Mouse (Mus musculus) brown adipose tissue, adult 24 weeks (tissue): ENCODE data around the gene Ahnak2. TPM values are rescaled to one million over a fixed set of nuclear protein-coding genes. Genes with fewer than 3 reads are reported as not detected.
"Not testable (repeated sequence)": the region's sequence is repeated elsewhere in the genome, so short reads cannot be mapped to it uniquely, and the experiment has no call there.

Experiments used
- H3K27ac ChIP-seq: fragments of 200-500 bp; replicated peaks from 2 replicates; pipeline ENCODE4 v1.5.1; 2012; ENCODE audit warnings: low read depth, mild to moderate bottlenecking, low read length
- H3K4me1 ChIP-seq: fragments of 200-500 bp; 2 replicates; pipeline ENCODE4 v1.6.1; 2012; ENCODE audit warnings: low read length, mixed read lengths; ENCODE audit not compliant: control insufficient read depth, insufficient read depth, insufficient read length
- H3K4me3 ChIP-seq: fragments of 200-500 bp; 2 replicates; pipeline ENCODE4 v1.5.1; 2012; ENCODE audit warnings: low read depth, mild to moderate bottlenecking, low read length, moderate library complexity; ENCODE audit not compliant: insufficient read depth
- polyA plus RNA-seq: library from polyadenylated mRNA; stranded (reverse); fragments of >200 nt; gene quantifications from 2 replicates; pipeline ENCODE4 v1.2.4, GENCODE M21; 2012; ENCODE audit not compliant: missing spikeins, insufficient read depth, insufficient read length

The Ahnak2 gene
- polyA plus RNA-seq, 1 experiment, result 2.9 TPM

GRCm38 (mm10) chr12:112829244-112829864 is 26.9 kb upstream of the Ahnak2 start, which contains the start of gene Cdca4:
Cdca4 (minus strand) TSS chr12:112829423.
- H3K4me3 ChIP-seq, result peak within 1 kb of the TSS; percentile 97
- H3K27ac ChIP-seq, result peak within 1 kb of the TSS; percentile 72
- H3K4me1 ChIP-seq, result peaks cover 9% of the 10 kb centered on the region; the same call in 1 of the 2 replicates

- Histone ChIP-seq H3K27ac (peak overlapping the region; percentile 72), H3K4me1 (peaks cover 13% of the 10 kb centered on the region), H3K4me3 (peak overlapping the region; percentile 97)
Observed at GRCm38 (mm10) chr12:112828501-112829243, 26.2 kb upstream of the Ahnak2 start.

- H3K4me1 ChIP-seq, result peaks cover 31% of the 10 kb centered on the region
- no peak overlapping the region for H3K27ac ChIP-seq
- no peak overlapping the region for H3K4me3 ChIP-seq
Observed at GRCm38 (mm10) chr12:112825901-112826300, 23.4 kb upstream of the Ahnak2 start.

- Histone ChIP-seq H3K27ac (peak overlapping the region; percentile 61), H3K4me3 (no peak overlapping the region), H3K4me1 (peaks cover 32% of the 10 kb centered on the region)
Observed at GRCm38 (mm10) chr12:112823221-112823620, 20.8 kb upstream of the Ahnak2 start.

- peaks cover 27% of the 10 kb centered on the region for H3K4me1 ChIP-seq
- no peak overlapping the region for H3K27ac ChIP-seq
- H3K4me3 ChIP-seq, result no peak overlapping the region
Observed at GRCm38 (mm10) chr12:112822676-112823075, 20.2 kb upstream of the Ahnak2 start.

- Histone ChIP-seq H3K27ac (peak overlapping the region; percentile 45), H3K4me3 (no peak overlapping the region), H3K4me1 (peaks cover 25% of the 10 kb centered on the region)
Observed at GRCm38 (mm10) chr12:112821974-112822373, 19.5 kb upstream of the Ahnak2 start.

- Histone ChIP-seq H3K27ac (no peak overlapping the region), H3K4me3 (no peak overlapping the region), H3K4me1 (peaks cover 25% of the 10 kb centered on the region)
Observed at GRCm38 (mm10) chr12:112821216-112821615, 18.8 kb upstream of the Ahnak2 start.

GRCm38 (mm10) chr12:112820401-112820999 is 18.0 kb upstream of the Ahnak2 start:
- Histone ChIP-seq H3K27ac (no peak overlapping the region), H3K4me3 (no peak overlapping the region), H3K4me1 (peaks cover 25% of the 10 kb centered on the region)

- H3K4me1 ChIP-seq, result peaks cover 25% of the 10 kb centered on the region
- H3K27ac ChIP-seq, result no peak overlapping the region
Observed at GRCm38 (mm10) chr12:112819057-112819662, 16.7 kb upstream of the Ahnak2 start.

GRCm38 (mm10) chr12:112816866-112817265 is 14.4 kb upstream of the Ahnak2 start:
- not testable (repeated sequence) for H3K4me3 ChIP-seq, H3K27ac ChIP-seq, H3K4me1 ChIP-seq

More at GRCm38 (mm10) chr12:112819057-112819662, 16.7 kb upstream of the Ahnak2 start:
- no peak overlapping the region for H3K4me3 ChIP-seq

- no peak overlapping the region for H3K27ac ChIP-seq
- no peak overlapping the region for H3K4me3 ChIP-seq
- H3K4me1 ChIP-seq, result peaks cover 3% of the 10 kb centered on the region
Observed at GRCm38 (mm10) chr12:112816294-112816693, 13.8 kb upstream of the Ahnak2 start.

- 0 out of 2 replicates have a peak, but pooled peaks cover 3% of the 10 kb centered on the region for H3K4me1 ChIP-seq
- H3K27ac ChIP-seq, result no peak overlapping the region
- H3K4me3 ChIP-seq, result no peak overlapping the region
Observed at GRCm38 (mm10) chr12:112814682-112815470, 12.4 kb upstream of the Ahnak2 start.

GRCm38 (mm10) chr12:112813370-112813769 is 10.9 kb upstream of the Ahnak2 start:
- H3K27ac ChIP-seq, result no peak overlapping the region

GRCm38 (mm10) chr12:112810092-112810885 is 7.8 kb upstream of the Ahnak2 start:
- H3K27ac ChIP-seq, result no peak overlapping the region
- H3K4me1 ChIP-seq, result no peaks in the 10 kb centered on the region; the same call in 1 of the 2 replicates
- no peak overlapping the region for H3K4me3 ChIP-seq

More at GRCm38 (mm10) chr12:112813370-112813769, 10.9 kb upstream of the Ahnak2 start:
- H3K4me1 ChIP-seq, result no peaks in the 10 kb centered on the region; the same call in 1 of the 2 replicates
- no peak overlapping the region for H3K4me3 ChIP-seq
